ENCODE assay signal across 8 mouse cellular contexts in genomic region chr1:132001880-132002330, GRCm38 (mm10).
"Had no signal": no experiment of that assay in that cellular context is flagged by ENCODE, and none has a peak within 500 bp of the region (broad histone marks: within the 10 kb centered on the region; RNA-seq: fewer than 3 reads in every experiment).

No protein-coding gene starts in this region.

- DNase-seq: kidney, adult 8-10 months; kidney, postnatal 25 days; layer of hippocampus, postnatal 36 days; liver, embryonic 13.5 days; liver, postnatal 0 days; lung, postnatal 14 days; thymus, postnatal 36 days had no signal

- ATAC-seq: liver, postnatal 0 days; midbrain, embryonic 13.5 days had no signal
